Mouse (Mus musculus): ENCODE data around the gene Rmnd5b. TPM values are rescaled to one million over a fixed set of nuclear protein-coding genes. Genes with fewer than 3 reads are reported as not detected.
"Not testable (repeated sequence)": the region's sequence is repeated elsewhere in the genome, so short reads cannot be mapped to it uniquely, and the experiment has no call there.

The Rmnd5b gene
- polyA plus RNA-seq, 1 experiment = 62.3 TPM

GRCm38 (mm10) chr11:51671376-51671775 is 35.7 kb upstream of the Rmnd5b start:
- no peak overlapping the region for H3K4me3 ChIP-seq (replicated peaks; ENCODE audit: insufficient read depth, low read depth, low read length)
- 66% methylated on average over 2 of the region's 2 CpGs for WGBS
- TF ChIP-seq POLR2A (IDR thresholded peaks at IDR 0.05; ENCODE audit: borderline replicate concordance, insufficient read depth, low read length) = no peak
- TF ChIP-seq CTCF (IDR thresholded peaks at IDR 0.05; ENCODE audit: borderline replicate concordance, insufficient read depth, low read depth, low read length) = no peak

DNA sequence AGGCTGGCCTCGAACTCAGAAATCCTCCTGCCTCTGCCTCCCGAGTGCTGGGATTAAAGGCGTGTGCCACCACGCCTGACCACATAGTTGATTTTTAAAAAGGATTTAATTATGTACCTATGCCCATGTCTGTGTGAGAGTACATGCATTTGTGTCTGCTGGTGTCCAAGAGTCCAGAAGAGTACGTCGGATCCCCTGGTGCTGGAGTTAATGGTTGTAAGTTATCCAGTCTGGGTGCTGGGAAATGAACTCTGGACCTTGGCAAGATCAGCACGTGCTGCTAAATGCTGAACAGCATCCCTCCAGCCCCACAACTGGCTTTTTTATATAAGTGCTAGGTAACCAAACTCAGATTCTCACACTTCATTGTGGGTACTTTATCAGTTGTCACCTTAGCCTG is 35.1 kb upstream of the Rmnd5b start:
- no peak overlapping the region for H3K4me3 ChIP-seq (replicated peaks; ENCODE audit: insufficient read depth, low read depth, low read length)
- WGBS = 95% methylated on average over 7 of the region's 7 CpGs
- H3K27ac ChIP-seq (ENCODE audit: insufficient read depth, low read length) = no peak overlapping the region

More at GRCm38 (mm10) chr11:51671376-51671775, 35.7 kb upstream of the Rmnd5b start:
- H3K27me3 ChIP-seq (ENCODE audit: control insufficient read depth, insufficient read depth, low read length) = no peaks in the 10 kb centered on the region
- no peak overlapping the region for H3K27ac ChIP-seq (ENCODE audit: insufficient read depth, low read length)
- DNase-seq = no peak
- no peaks in the 10 kb centered on the region for H3K4me1 ChIP-seq (ENCODE audit: control insufficient read depth, insufficient read depth, low read length)

DNA sequence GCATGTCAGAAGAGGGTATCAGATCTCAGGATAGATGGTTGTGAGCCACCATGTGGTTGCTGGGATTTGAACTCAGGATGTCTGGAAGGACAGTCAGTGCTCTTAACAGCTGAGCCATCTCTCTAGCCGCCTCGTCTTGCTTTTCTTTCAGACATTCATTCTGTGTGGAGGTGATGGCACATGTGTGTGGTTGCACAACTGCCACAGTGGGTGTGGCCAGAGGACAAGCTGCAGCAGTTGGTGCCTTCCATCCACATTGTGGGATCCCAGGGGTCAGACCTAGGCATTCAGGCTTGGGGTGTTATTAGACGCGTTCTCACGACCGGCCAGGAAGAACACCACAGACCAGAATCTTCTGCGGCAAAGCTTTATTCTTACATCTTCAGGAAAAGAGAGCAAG is 29.1 kb upstream of the Rmnd5b start:
- not testable (repeated sequence) for DNase-seq; H3K27me3 ChIP-seq (ENCODE audit: control insufficient read depth, insufficient read depth, low read length); H3K27ac ChIP-seq (ENCODE audit: insufficient read depth, low read length); H3K4me1 ChIP-seq (ENCODE audit: control insufficient read depth, insufficient read depth, low read length); H3K4me3 ChIP-seq (replicated peaks; ENCODE audit: insufficient read depth, low read depth, low read length)
- 90% methylated on average over 7 of the region's 7 CpGs for WGBS

More for the DNA sequence above, 35.1 kb upstream of the Rmnd5b start:
- Histone ChIP-seq H3K27me3 (ENCODE audit: control insufficient read depth, insufficient read depth, low read length) (no peaks in the 10 kb centered on the region), H3K4me1 (ENCODE audit: control insufficient read depth, insufficient read depth, low read length) (no peaks in the 10 kb centered on the region)
- DNase-seq = no peak
- TF ChIP-seq POLR2A (IDR thresholded peaks at IDR 0.05; ENCODE audit: borderline replicate concordance, insufficient read depth, low read length) (no peak), CTCF (IDR thresholded peaks at IDR 0.05; ENCODE audit: borderline replicate concordance, insufficient read depth, low read depth, low read length) (no peak)

DNA sequence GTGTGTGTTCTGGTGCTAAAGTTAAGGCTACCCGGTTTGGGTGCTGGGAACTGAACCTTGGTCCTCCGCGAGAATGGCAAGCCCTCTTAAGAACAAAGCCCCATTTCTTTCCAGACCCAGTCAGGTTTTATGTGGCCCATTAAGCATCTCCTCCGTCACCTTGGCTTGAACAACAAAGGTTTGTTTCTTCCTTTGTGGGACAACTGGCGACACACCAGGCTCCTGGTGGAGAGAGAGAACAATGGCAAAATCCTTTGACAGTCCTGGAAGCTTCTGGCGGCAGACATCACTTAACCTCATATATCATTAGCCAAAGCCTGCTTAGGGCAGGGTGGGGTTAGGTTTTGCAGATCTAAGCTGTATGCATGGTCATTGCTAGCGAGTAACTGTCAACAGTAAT is 26.9 kb upstream of the Rmnd5b start:
- no peak for DNase-seq
- no peak overlapping the region for H3K4me3 ChIP-seq (replicated peaks; ENCODE audit: insufficient read depth, low read depth, low read length)
- TF ChIP-seq CTCF (IDR thresholded peaks at IDR 0.05; ENCODE audit: borderline replicate concordance, insufficient read depth, low read depth, low read length) (no peak), POLR2A (IDR thresholded peaks at IDR 0.05; ENCODE audit: borderline replicate concordance, insufficient read depth, low read length) (no peak)
- no peak overlapping the region for H3K27ac ChIP-seq (ENCODE audit: insufficient read depth, low read length)
- 76% methylated on average over 7 of the region's 7 CpGs for WGBS
- no peaks in the 10 kb centered on the region for H3K4me1 ChIP-seq (ENCODE audit: control insufficient read depth, insufficient read depth, low read length)
- no peaks in the 10 kb centered on the region for H3K27me3 ChIP-seq (ENCODE audit: control insufficient read depth, insufficient read depth, low read length)

DNA sequence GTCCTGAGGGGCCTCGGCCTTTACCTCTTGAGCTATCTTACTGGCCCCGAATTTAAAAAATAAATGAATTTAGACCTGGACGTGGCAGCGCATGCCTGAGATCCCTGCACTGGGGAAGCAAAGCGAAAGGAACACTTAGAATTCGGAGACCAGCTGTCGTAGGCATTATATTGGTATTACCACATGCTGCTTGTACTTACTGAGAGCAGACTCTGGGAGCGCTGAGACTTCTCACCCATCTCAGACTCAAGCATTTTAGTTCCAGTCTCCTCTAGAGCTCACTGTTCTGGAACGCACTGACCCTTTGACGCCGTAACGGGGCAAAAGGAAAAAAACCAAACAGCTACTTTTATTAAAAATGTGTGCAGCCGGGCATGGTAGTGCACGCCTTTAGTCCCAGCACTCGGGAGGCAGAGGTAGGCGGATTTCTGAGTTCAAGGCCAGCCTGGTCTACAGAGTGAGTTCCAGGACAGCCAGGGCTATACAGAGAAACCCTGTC is 26.2 kb upstream of the Rmnd5b start:
- Histone ChIP-seq H3K27me3 (ENCODE audit: control insufficient read depth, insufficient read depth, low read length) (no peaks in the 10 kb centered on the region), H3K4me1 (ENCODE audit: control insufficient read depth, insufficient read depth, low read length) (no peaks in the 10 kb centered on the region), H3K4me3 (replicated peaks; ENCODE audit: insufficient read depth, low read depth, low read length) (no peak overlapping the region), H3K27ac (ENCODE audit: insufficient read depth, low read length) (no peak overlapping the region)
- no peak for TF ChIP-seq CTCF (IDR thresholded peaks at IDR 0.05; ENCODE audit: borderline replicate concordance, insufficient read depth, low read depth, low read length)
- no peak for TF ChIP-seq POLR2A (IDR thresholded peaks at IDR 0.05; ENCODE audit: borderline replicate concordance, insufficient read depth, low read length)
- WGBS = 48% methylated on average over 16 of the region's 16 CpGs
- DNase-seq = no peak

GRCm38 (mm10) chr11:51658705-51659104 is 23.0 kb upstream of the Rmnd5b start:
- H3K4me3 ChIP-seq (replicated peaks; ENCODE audit: insufficient read depth, low read depth, low read length) = no peak overlapping the region
- no peaks in the 10 kb centered on the region for H3K4me1 ChIP-seq (ENCODE audit: control insufficient read depth, insufficient read depth, low read length)
- WGBS = 29% methylated on average over 6 of the region's 6 CpGs
- TF ChIP-seq POLR2A (IDR thresholded peaks at IDR 0.05; ENCODE audit: borderline replicate concordance, insufficient read depth, low read length) = no peak
- no peak for TF ChIP-seq CTCF (IDR thresholded peaks at IDR 0.05; ENCODE audit: borderline replicate concordance, insufficient read depth, low read depth, low read length)
- no peak for DNase-seq
- no peaks in the 10 kb centered on the region for H3K27me3 ChIP-seq (ENCODE audit: control insufficient read depth, insufficient read depth, low read length)
- H3K27ac ChIP-seq (ENCODE audit: insufficient read depth, low read length) = no peak overlapping the region

- Histone ChIP-seq H3K27me3 (ENCODE audit: control insufficient read depth, insufficient read depth, low read length) (no peaks in the 10 kb centered on the region), H3K4me3 (replicated peaks; ENCODE audit: insufficient read depth, low read depth, low read length) (no peak overlapping the region), H3K4me1 (ENCODE audit: control insufficient read depth, insufficient read depth, low read length) (no peaks in the 10 kb centered on the region), H3K27ac (ENCODE audit: insufficient read depth, low read length) (no peak overlapping the region)
- DNase-seq = no peak
- no peak for TF ChIP-seq POLR2A (IDR thresholded peaks at IDR 0.05; ENCODE audit: borderline replicate concordance, insufficient read depth, low read length)
- no peak for TF ChIP-seq CTCF (IDR thresholded peaks at IDR 0.05; ENCODE audit: borderline replicate concordance, insufficient read depth, low read depth, low read length)
- WGBS = 69% methylated on average over 7 of the region's 7 CpGs
Measured at GRCm38 (mm10) chr11:51658291-51658690, 22.6 kb upstream of the Rmnd5b start.

GRCm38 (mm10) chr11:51656798-51657521 is 21.3 kb upstream of the Rmnd5b start:
- WGBS = 70% methylated on average over 10 of the region's 10 CpGs
- no peaks in the 10 kb centered on the region for H3K27me3 ChIP-seq (ENCODE audit: control insufficient read depth, insufficient read depth, low read length)
- no peak overlapping the region for H3K4me3 ChIP-seq (replicated peaks; ENCODE audit: insufficient read depth, low read depth, low read length)
- TF ChIP-seq POLR2A (IDR thresholded peaks at IDR 0.05; ENCODE audit: borderline replicate concordance, insufficient read depth, low read length) = no peak
- TF ChIP-seq CTCF (IDR thresholded peaks at IDR 0.05; ENCODE audit: borderline replicate concordance, insufficient read depth, low read depth, low read length) = no peak
- H3K27ac ChIP-seq (ENCODE audit: insufficient read depth, low read length) = no peak overlapping the region
- DNase-seq = no peak
- H3K4me1 ChIP-seq (ENCODE audit: control insufficient read depth, insufficient read depth, low read length) = no peaks in the 10 kb centered on the region

Measured in cerebellum, adult 2 months (tissue).